Mouse (Mus musculus): ENCODE measurements around the gene Kynu. TPM values are rescaled to one million over a fixed set of nuclear protein-coding genes. Genes with fewer than 3 reads are reported as not detected.

The Kynu gene
- polyA plus RNA-seq, 1 experiment from 2014 or later = 0.20 TPM

- Histone ChIP-seq H3K36me3 (ENCODE audit: control insufficient read depth, insufficient read depth, low read length) (no peaks in the 10 kb centered on the region), H3K27me3 (ENCODE audit: control insufficient read depth, insufficient read depth, low read length) (no peaks in the 10 kb centered on the region), H3K4me1 (ENCODE audit: control insufficient read depth, insufficient read depth, low read length) (no peaks in the 10 kb centered on the region), H3K4me3 (replicated peaks; ENCODE audit: low read depth, low read length) (no peak overlapping the region), H3K4me2 (ENCODE audit: low read length) (no peak overlapping the region), H3K27ac (replicated peaks; ENCODE audit: low read depth, low read length) (no peak overlapping the region), H3K9me3 (ENCODE audit: control insufficient read depth, low read length) (no peaks in the 10 kb centered on the region), H3K9ac (replicated peaks; ENCODE audit: low read length) (no peak overlapping the region)
- ATAC-seq (ENCODE audit: low FRiP score, low TSS enrichment) (no peak), DNase-seq (no peak)
- WGBS = 73% methylated on average over 3 of the region's 3 CpGs
Measured at GRCm38 (mm10) chr2:43556985-43557384, 1.9 kb downstream of the Kynu start.

GRCm38 (mm10) chr2:43561209-43561608, 6.1 kb downstream of the Kynu start:
- 95% methylated on average over 3 of the region's 3 CpGs for WGBS
- H3K4me2 ChIP-seq (ENCODE audit: low read length) = no peak overlapping the region
- no peak for ATAC-seq (ENCODE audit: low FRiP score, low TSS enrichment)
- H3K27me3 ChIP-seq (ENCODE audit: control insufficient read depth, insufficient read depth, low read length) = no peaks in the 10 kb centered on the region
- H3K9me3 ChIP-seq (ENCODE audit: control insufficient read depth, low read length) = no peaks in the 10 kb centered on the region
- DNase-seq = no peak
- no peak overlapping the region for H3K27ac ChIP-seq (replicated peaks; ENCODE audit: low read depth, low read length)
- H3K9ac ChIP-seq (replicated peaks; ENCODE audit: low read length) = no peak overlapping the region
- no peaks in the 10 kb centered on the region for H3K36me3 ChIP-seq (ENCODE audit: control insufficient read depth, insufficient read depth, low read length)
- H3K4me1 ChIP-seq (ENCODE audit: control insufficient read depth, insufficient read depth, low read length) = no peaks in the 10 kb centered on the region
- no peak overlapping the region for H3K4me3 ChIP-seq (replicated peaks; ENCODE audit: low read depth, low read length)

- no peaks in the 10 kb centered on the region for H3K4me1 ChIP-seq (ENCODE audit: control insufficient read depth, insufficient read depth, low read length)
- no peak overlapping the region for H3K27ac ChIP-seq (replicated peaks; ENCODE audit: low read depth, low read length)
- ATAC-seq (ENCODE audit: low FRiP score, low TSS enrichment) = no peak
- WGBS = 94% methylated on average over 9 of the region's 9 CpGs
- H3K4me2 ChIP-seq (ENCODE audit: low read length) = no peak overlapping the region
- no peak overlapping the region for H3K4me3 ChIP-seq (replicated peaks; ENCODE audit: low read depth, low read length)
- H3K36me3 ChIP-seq (ENCODE audit: control insufficient read depth, insufficient read depth, low read length) = no peaks in the 10 kb centered on the region
- no peak for DNase-seq
- no peaks in the 10 kb centered on the region for H3K27me3 ChIP-seq (ENCODE audit: control insufficient read depth, insufficient read depth, low read length)
- H3K9me3 ChIP-seq (ENCODE audit: control insufficient read depth, low read length) = no peaks in the 10 kb centered on the region
- no peak overlapping the region for H3K9ac ChIP-seq (replicated peaks; ENCODE audit: low read length)
Measured at GRCm38 (mm10) chr2:43562779-43563178, 7.7 kb downstream of the Kynu start.

GRCm38 (mm10) chr2:43568406-43568805, 13.3 kb downstream of the Kynu start:
- H3K9me3 ChIP-seq (ENCODE audit: control insufficient read depth, low read length) = no peaks in the 10 kb centered on the region
- H3K4me1 ChIP-seq (ENCODE audit: control insufficient read depth, insufficient read depth, low read length) = no peaks in the 10 kb centered on the region
- H3K9ac ChIP-seq (replicated peaks; ENCODE audit: low read length) = no peak overlapping the region
- DNase-seq (no peak), ATAC-seq (ENCODE audit: low FRiP score, low TSS enrichment) (no peak)
- no peak overlapping the region for H3K4me2 ChIP-seq (ENCODE audit: low read length)
- H3K4me3 ChIP-seq (replicated peaks; ENCODE audit: low read depth, low read length) = no peak overlapping the region
- H3K36me3 ChIP-seq (ENCODE audit: control insufficient read depth, insufficient read depth, low read length) = no peaks in the 10 kb centered on the region
- WGBS = 84% methylated on average over 1 of the region's 1 CpGs
- H3K27ac ChIP-seq (replicated peaks; ENCODE audit: low read depth, low read length) = no peak overlapping the region
- no peaks in the 10 kb centered on the region for H3K27me3 ChIP-seq (ENCODE audit: control insufficient read depth, insufficient read depth, low read length)

- Histone ChIP-seq H3K27me3 (ENCODE audit: control insufficient read depth, insufficient read depth, low read length) (no peaks in the 10 kb centered on the region), H3K36me3 (ENCODE audit: control insufficient read depth, insufficient read depth, low read length) (no peaks in the 10 kb centered on the region), H3K4me1 (ENCODE audit: control insufficient read depth, insufficient read depth, low read length) (no peaks in the 10 kb centered on the region), H3K9ac (replicated peaks; ENCODE audit: low read length) (no peak overlapping the region), H3K9me3 (ENCODE audit: control insufficient read depth, low read length) (no peaks in the 10 kb centered on the region), H3K4me3 (replicated peaks; ENCODE audit: low read depth, low read length) (no peak overlapping the region), H3K27ac (replicated peaks; ENCODE audit: low read depth, low read length) (no peak overlapping the region), H3K4me2 (ENCODE audit: low read length) (no peak overlapping the region)
- 72% methylated on average over 1 of the region's 1 CpGs for WGBS
- DNase-seq (peak; percentile 52), ATAC-seq (ENCODE audit: low FRiP score, low TSS enrichment) (peak; percentile 40; the same call in 1 of the 2 replicates)
Measured at GRCm38 (mm10) chr2:43573526-43573925, 18.4 kb downstream of the Kynu start.

- 26% methylated on average over 8 of the region's 8 CpGs for WGBS
- no peak for ATAC-seq (ENCODE audit: low FRiP score, low TSS enrichment)
- DNase-seq = peak; percentile 4
Measured at GRCm38 (mm10) chr2:43583243-43583812, 28.2 kb downstream of the Kynu start.

GRCm38 (mm10) chr2:43585508-43585907, 30.4 kb downstream of the Kynu start:
- no peaks in the 10 kb centered on the region for H3K36me3 ChIP-seq (ENCODE audit: control insufficient read depth, insufficient read depth, low read length)
- ATAC-seq (ENCODE audit: low FRiP score, low TSS enrichment) (no peak), DNase-seq (no peak)
- H3K9ac ChIP-seq (replicated peaks; ENCODE audit: low read length) = no peak overlapping the region
- H3K4me1 ChIP-seq (ENCODE audit: control insufficient read depth, insufficient read depth, low read length) = no peaks in the 10 kb centered on the region
- no peaks in the 10 kb centered on the region for H3K27me3 ChIP-seq (ENCODE audit: control insufficient read depth, insufficient read depth, low read length)
- no peak overlapping the region for H3K27ac ChIP-seq (replicated peaks; ENCODE audit: low read depth, low read length)
- H3K4me3 ChIP-seq (replicated peaks; ENCODE audit: low read depth, low read length) = no peak overlapping the region
- WGBS = 87% methylated on average over 3 of the region's 3 CpGs
- no peak overlapping the region for H3K4me2 ChIP-seq (ENCODE audit: low read length)
- no peaks in the 10 kb centered on the region for H3K9me3 ChIP-seq (ENCODE audit: control insufficient read depth, low read length)

More at GRCm38 (mm10) chr2:43583243-43583812, 28.2 kb downstream of the Kynu start:
- no peak overlapping the region for H3K4me3 ChIP-seq (replicated peaks; ENCODE audit: low read depth, low read length)
- no peaks in the 10 kb centered on the region for H3K36me3 ChIP-seq (ENCODE audit: control insufficient read depth, insufficient read depth, low read length)
- no peak overlapping the region for H3K27ac ChIP-seq (replicated peaks; ENCODE audit: low read depth, low read length)
- H3K4me2 ChIP-seq (ENCODE audit: low read length) = no peak overlapping the region
- H3K9me3 ChIP-seq (ENCODE audit: control insufficient read depth, low read length) = no peaks in the 10 kb centered on the region
- no peaks in the 10 kb centered on the region for H3K27me3 ChIP-seq (ENCODE audit: control insufficient read depth, insufficient read depth, low read length)
- H3K4me1 ChIP-seq (ENCODE audit: control insufficient read depth, insufficient read depth, low read length) = no peaks in the 10 kb centered on the region
- no peak overlapping the region for H3K9ac ChIP-seq (replicated peaks; ENCODE audit: low read length)

GRCm38 (mm10) chr2:43587832-43588231, 32.7 kb downstream of the Kynu start:
- no peaks in the 10 kb centered on the region for H3K36me3 ChIP-seq (ENCODE audit: control insufficient read depth, insufficient read depth, low read length)
- H3K4me1 ChIP-seq (ENCODE audit: control insufficient read depth, insufficient read depth, low read length) = no peaks in the 10 kb centered on the region
- no peaks in the 10 kb centered on the region for H3K9me3 ChIP-seq (ENCODE audit: control insufficient read depth, low read length)
- H3K27me3 ChIP-seq (ENCODE audit: control insufficient read depth, insufficient read depth, low read length) = no peaks in the 10 kb centered on the region
- no peak overlapping the region for H3K4me2 ChIP-seq (ENCODE audit: low read length)
- H3K9ac ChIP-seq (replicated peaks; ENCODE audit: low read length) = no peak overlapping the region
- no peak overlapping the region for H3K4me3 ChIP-seq (replicated peaks; ENCODE audit: low read depth, low read length)
- DNase-seq (no peak), ATAC-seq (ENCODE audit: low FRiP score, low TSS enrichment) (no peak)
- no peak overlapping the region for H3K27ac ChIP-seq (replicated peaks; ENCODE audit: low read depth, low read length)
- 84% methylated on average over 2 of the region's 2 CpGs for WGBS

- no peak for ATAC-seq (ENCODE audit: low FRiP score, low TSS enrichment)
Measured at GRCm38 (mm10) chr2:43592001-43592704, 37.0 kb downstream of the Kynu start.

More at GRCm38 (mm10) chr2:43592001-43592704, 37.0 kb downstream of the Kynu start:
- Histone ChIP-seq H3K27ac (replicated peaks; ENCODE audit: low read depth, low read length) (no peak overlapping the region), H3K36me3 (ENCODE audit: control insufficient read depth, insufficient read depth, low read length) (no peaks in the 10 kb centered on the region), H3K4me1 (ENCODE audit: control insufficient read depth, insufficient read depth, low read length) (no peaks in the 10 kb centered on the region), H3K4me2 (ENCODE audit: low read length) (no peak overlapping the region), H3K4me3 (replicated peaks; ENCODE audit: low read depth, low read length) (no peak overlapping the region), H3K27me3 (ENCODE audit: control insufficient read depth, insufficient read depth, low read length) (no peaks in the 10 kb centered on the region), H3K9me3 (ENCODE audit: control insufficient read depth, low read length) (no peaks in the 10 kb centered on the region), H3K9ac (replicated peaks; ENCODE audit: low read length) (no peak overlapping the region)
- no peak for DNase-seq
- 90% methylated on average over 1 of the region's 1 CpGs for WGBS

All from midbrain, embryonic 14.5 days (tissue).